Mouse (Mus musculus) liver, adult 2 months (tissue): ENCODE measurements around the gene Hcn1. TPM values are rescaled to one million over a fixed set of nuclear protein-coding genes. Genes with fewer than 3 reads are reported as not detected.

Source experiments
- DNase-seq: peaks from one replicate; pipeline ENCODE4 v3.0.0-alpha.2; 2011; ENCODE audit warnings: low read depth, low spot score; ENCODE audit errors: extremely low read depth
- H3K27ac ChIP-seq: fragments of 200-500 bp; replicated peaks from 2 replicates; pipeline ENCODE4 v1.5.1; 2012; ENCODE audit warnings: low read depth, mild to moderate bottlenecking, control low read depth, inconsistent platforms, low read length; ENCODE audit not compliant: insufficient read depth
- H3K27me3 ChIP-seq: fragments of 200-500 bp; 2 replicates; pipeline ENCODE4 v1.6.1; 2012; ENCODE audit warnings: mild to moderate bottlenecking, moderate library complexity, low read length, inconsistent platforms; ENCODE audit not compliant: control insufficient read depth, insufficient read depth
- H3K36me3 ChIP-seq: fragments of 200-500 bp; 2 replicates; pipeline ENCODE4 v1.6.1; 2012; ENCODE audit warnings: low read length, inconsistent platforms; ENCODE audit not compliant: control insufficient read depth, insufficient read depth
- H3K4me1 ChIP-seq: fragments of 200-500 bp; 2 replicates; pipeline ENCODE4 v1.6.1; 2011; ENCODE audit warnings: low read length; ENCODE audit not compliant: control insufficient read depth, insufficient read depth
- H3K4me3 ChIP-seq: fragments of 200-500 bp; 2 replicates; pipeline ENCODE4 v1.5.1; 2011; ENCODE audit warnings: low read depth, mild to moderate bottlenecking, control low read depth, low read length, moderate library complexity; ENCODE audit not compliant: insufficient read depth
- H3K79me2 ChIP-seq: fragments of 200-500 bp; 2 replicates; pipeline ENCODE4 v1.6.1; 2012; ENCODE audit warnings: inconsistent platforms, mild to moderate bottlenecking, low read length, moderate library complexity; ENCODE audit not compliant: control insufficient read depth, insufficient read depth
- H3K9ac ChIP-seq: fragments of 200-500 bp; 2 replicates; pipeline ENCODE4 v1.6.1; 2012; ENCODE audit warnings: low read depth, mild to moderate bottlenecking, control low read depth, inconsistent platforms, low read length
- CTCF ChIP-seq: fragments of 200-500 bp; IDR thresholded peaks from 2 replicates; pipeline ENCODE4 v1.5.1; 2011; ENCODE audit warnings: low read depth, low read length, control low read depth
- POLR2A ChIP-seq: fragments of 200-500 bp; IDR thresholded peaks from 2 replicates; pipeline ENCODE4 v1.6.1; 2011; ENCODE audit warnings: low read length, control low read depth; ENCODE audit not compliant: insufficient read depth; ENCODE audit errors: extremely low read depth
- WGBS: fragments of 180-500 bp; shearing (Covaris S2); methylation state at CpG from one replicate; pipeline ENCODE4 v1.1.7; 2018; 5-methylcytosine and 5-hydroxymethylcytosine counted together
- polyA plus RNA-seq: library from polyadenylated mRNA; depleted of rRNA; stranded (reverse); fragments of >200 nt; gene quantifications from 2 replicates; pipeline ENCODE4 v1.2.3, GENCODE M21; 2012
- total RNA-seq: library from RNA; depleted of rRNA; stranded (reverse); fragments of >200 nt; gene quantifications from 2 replicates; pipeline ENCODE4 v1.2.3, GENCODE M21; 2014

The Hcn1 gene
- total and polyA plus RNA-seq, 2 experiments, result 0.01 TPM; not detected in 1

DNA sequence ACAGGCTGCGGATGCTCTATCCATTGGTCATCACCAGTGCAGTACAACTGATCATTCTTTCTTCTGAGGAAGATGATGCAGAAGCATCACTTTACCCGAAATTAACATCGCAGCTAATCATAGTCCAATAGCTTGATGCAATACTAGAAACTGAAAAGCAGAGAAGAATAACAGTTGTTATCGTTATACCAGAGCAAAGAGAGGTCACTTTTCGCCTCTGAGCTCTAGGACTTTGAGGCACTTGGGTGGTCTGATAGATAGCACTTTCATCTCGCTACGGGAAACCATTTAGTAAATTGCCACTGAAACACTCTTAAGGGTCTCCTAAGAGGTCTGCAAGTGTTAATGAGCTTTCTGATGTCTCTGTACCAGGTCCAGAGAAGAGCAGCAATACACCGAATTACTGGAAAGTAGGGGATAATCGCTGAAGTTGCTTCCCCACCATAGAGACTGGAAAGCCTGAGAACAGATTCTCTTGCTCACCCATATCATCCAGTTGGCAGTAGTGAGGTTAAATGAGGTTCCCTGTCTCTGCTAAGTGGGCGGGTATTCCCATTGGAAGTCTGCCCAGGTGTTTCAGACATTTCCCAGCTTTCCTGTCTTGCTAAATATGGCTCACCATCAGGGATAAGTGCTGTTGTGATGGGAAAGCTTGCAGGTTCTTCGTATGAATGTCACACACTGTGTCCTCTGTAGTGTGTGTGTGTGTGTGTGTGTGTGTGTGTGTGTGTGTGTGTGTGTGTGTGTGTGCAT, 105.0 kb downstream of the Hcn1 start:
- Histone ChIP-seq H3K4me1 (no peaks in the 10 kb centered on the region), H3K36me3 (no peaks in the 10 kb centered on the region), H3K27ac (no peak overlapping the region), H3K9ac (no peak overlapping the region), H3K79me2 (no peaks in the 10 kb centered on the region), H3K27me3 (no peaks in the 10 kb centered on the region), H3K4me3 (no peak overlapping the region)
- TF ChIP-seq POLR2A (no peak), CTCF (no peak)
- peak; percentile 8 for DNase-seq
- WGBS, result 78% methylated on average over 11 of the region's 11 CpGs

DNA sequence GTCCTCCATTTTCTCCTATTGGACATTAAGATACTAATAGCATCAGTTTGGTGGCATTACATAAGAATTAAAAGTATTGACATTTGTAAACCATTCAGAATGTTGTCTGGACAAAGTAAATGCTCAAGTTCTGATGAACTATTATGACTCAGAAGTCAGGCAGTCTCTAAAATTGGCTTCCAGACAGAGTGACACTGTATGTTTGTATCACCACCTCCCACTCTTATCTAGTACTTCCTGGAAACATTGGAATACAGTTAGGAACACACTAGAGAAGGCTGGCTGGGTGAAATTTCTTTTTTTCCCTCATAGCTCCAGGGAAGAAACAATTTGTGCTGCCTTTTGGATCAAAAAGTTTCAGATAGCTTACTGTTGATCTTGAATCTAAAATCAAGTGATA, 108.7 kb downstream of the Hcn1 start:
- H3K36me3 ChIP-seq, result no peaks in the 10 kb centered on the region
- no peak for DNase-seq
- H3K27me3 ChIP-seq, result no peaks in the 10 kb centered on the region
- TF ChIP-seq POLR2A (no peak), CTCF (no peak)
- H3K79me2 ChIP-seq, result no peaks in the 10 kb centered on the region
- H3K4me3 ChIP-seq, result no peak overlapping the region
- no peak overlapping the region for H3K27ac ChIP-seq
- H3K9ac ChIP-seq, result no peak overlapping the region
- no peaks in the 10 kb centered on the region for H3K4me1 ChIP-seq

DNA sequence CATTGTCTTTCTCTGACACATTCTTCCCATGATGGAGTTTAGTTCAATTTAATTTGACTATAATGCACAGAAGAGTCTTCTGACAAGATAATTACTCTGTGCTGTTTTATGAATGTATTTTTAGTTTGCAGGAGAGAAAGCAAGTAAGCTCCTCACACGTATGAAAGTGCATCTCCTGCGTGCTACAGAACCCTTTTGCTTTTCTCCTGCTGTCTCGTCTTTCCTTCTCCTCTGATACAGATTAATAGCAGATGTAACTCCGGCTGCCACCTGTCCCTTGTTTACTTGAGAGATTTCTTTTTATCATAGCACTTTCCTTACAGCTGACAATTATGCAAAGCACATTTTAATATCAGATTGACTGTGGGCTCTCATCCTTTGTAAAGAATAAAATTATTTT, 120.0 kb downstream of the Hcn1 start:
- H3K27me3 ChIP-seq, result no peaks in the 10 kb centered on the region
- no peaks in the 10 kb centered on the region for H3K4me1 ChIP-seq
- no peaks in the 10 kb centered on the region for H3K36me3 ChIP-seq
- 70% methylated on average over 4 of the region's 4 CpGs for WGBS
- no peak overlapping the region for H3K27ac ChIP-seq
- TF ChIP-seq POLR2A (no peak), CTCF (no peak)
- H3K4me3 ChIP-seq, result no peak overlapping the region
- DNase-seq, result no peak
- H3K9ac ChIP-seq, result no peak overlapping the region
- H3K79me2 ChIP-seq, result no peaks in the 10 kb centered on the region

DNA sequence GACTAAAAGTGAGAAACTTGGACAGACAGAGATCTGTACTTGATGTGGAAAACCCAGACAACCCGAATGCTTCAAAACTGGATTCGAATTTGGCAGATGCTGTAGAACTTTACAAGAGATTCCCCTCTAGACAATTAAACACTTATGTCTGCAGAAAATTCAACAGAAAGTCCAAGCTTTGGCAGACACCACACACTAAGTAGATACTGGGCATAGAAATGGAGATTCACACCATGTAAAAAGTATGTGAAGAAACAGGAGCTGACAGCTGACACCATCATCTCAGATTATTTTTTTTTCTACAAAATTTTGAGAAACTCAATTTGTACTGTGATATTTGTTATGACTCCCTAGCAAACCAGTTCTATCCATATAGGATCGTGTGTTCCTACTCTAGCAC, 122.0 kb downstream of the Hcn1 start:
- no peaks in the 10 kb centered on the region for H3K79me2 ChIP-seq
- no peaks in the 10 kb centered on the region for H3K4me1 ChIP-seq
- no peaks in the 10 kb centered on the region for H3K36me3 ChIP-seq
- no peak overlapping the region for H3K27ac ChIP-seq
- H3K4me3 ChIP-seq, result no peak overlapping the region
- WGBS, result 64% methylated on average over 3 of the region's 3 CpGs
- H3K27me3 ChIP-seq, result no peaks in the 10 kb centered on the region
- DNase-seq, result no peak
- no peak for TF ChIP-seq CTCF
- no peak for TF ChIP-seq POLR2A
- no peak overlapping the region for H3K9ac ChIP-seq

DNA sequence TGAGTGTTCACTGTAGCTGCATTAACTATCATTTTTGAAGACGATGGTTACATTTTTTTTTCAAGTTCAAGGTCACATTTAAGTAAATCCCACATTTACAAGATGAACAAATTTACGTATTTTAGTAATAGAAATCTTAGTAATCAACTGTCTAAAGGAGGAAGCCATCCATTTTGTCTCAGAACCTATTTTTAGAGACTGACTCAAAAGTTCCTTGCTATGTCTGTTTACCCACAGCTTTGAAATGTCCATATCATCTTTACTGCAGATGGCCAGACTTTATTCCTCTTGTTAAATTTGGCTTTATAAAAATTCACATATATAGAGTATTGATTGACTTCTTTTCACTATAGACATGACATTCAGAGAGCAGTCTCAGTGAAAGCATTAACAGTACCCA, 126.3 kb downstream of the Hcn1 start:
- 79% methylated on average over 2 of the region's 2 CpGs for WGBS

DNA sequence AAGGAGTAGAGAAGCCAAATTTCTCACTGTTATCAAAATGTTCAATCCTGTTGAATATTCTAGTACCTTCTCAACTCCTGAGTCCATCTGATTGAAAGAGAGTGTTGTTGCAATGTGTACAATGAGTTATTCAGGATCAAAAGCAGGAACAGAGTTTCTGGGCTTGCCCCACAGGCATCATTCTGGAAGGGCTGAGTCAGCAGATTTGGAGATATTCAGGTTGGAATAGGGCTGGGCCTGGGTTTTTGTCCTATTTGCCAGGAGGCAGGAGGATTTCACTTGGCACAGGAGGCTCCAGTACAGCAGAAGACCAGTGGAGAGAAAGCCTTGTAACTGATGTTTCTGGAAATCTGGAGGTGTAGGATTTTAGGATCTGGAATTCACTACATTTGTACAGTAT, 130.6 kb downstream of the Hcn1 start:
- no peak for DNase-seq
- H3K27me3 ChIP-seq, result no peaks in the 10 kb centered on the region
- no peak overlapping the region for H3K4me3 ChIP-seq
- no peak overlapping the region for H3K9ac ChIP-seq
- H3K4me1 ChIP-seq, result no peaks in the 10 kb centered on the region
- no peaks in the 10 kb centered on the region for H3K36me3 ChIP-seq
- no peaks in the 10 kb centered on the region for H3K79me2 ChIP-seq
- no peak for TF ChIP-seq POLR2A
- TF ChIP-seq CTCF, result no peak
- no peak overlapping the region for H3K27ac ChIP-seq

More for the DNA sequence above, 126.3 kb downstream of the Hcn1 start:
- no peaks in the 10 kb centered on the region for H3K27me3 ChIP-seq
- no peak for TF ChIP-seq POLR2A
- no peak for TF ChIP-seq CTCF
- H3K79me2 ChIP-seq, result no peaks in the 10 kb centered on the region
- no peaks in the 10 kb centered on the region for H3K36me3 ChIP-seq
- no peaks in the 10 kb centered on the region for H3K4me1 ChIP-seq
- no peak overlapping the region for H3K27ac ChIP-seq
- no peak overlapping the region for H3K4me3 ChIP-seq
- no peak overlapping the region for H3K9ac ChIP-seq
- no peak for DNase-seq
